Mouse (Mus musculus) lung, postnatal 0 days (tissue): Measurements from ENCODE around the gene Tmem238. TPM values are rescaled to one million over a fixed set of nuclear protein-coding genes. Genes with fewer than 3 reads are reported as not detected.
A peak's percentile ranks its signal among the peaks of the same experiment; 100 is the strongest.
"Not testable (repeated sequence)": the region's sequence is repeated elsewhere in the genome, so short reads cannot be mapped to it uniquely, and the experiment has no call there.

Source experiments
- ATAC-seq: fragments of 200-750 bp; cut with Nextera tagmentation; 2 replicates; pipeline ENCODE4 v1.8.0; 2017; ENCODE audit warnings: moderate library complexity
- DNase-seq: peaks from one replicate; pipeline ENCODE4 v3.0.0-alpha.2; 2016; ENCODE audit warnings: low spot score
- H3K27ac ChIP-seq: fragments of 300-500 bp; sonication (generic); 2 replicates; pipeline ENCODE4 v1.5.1; 2014; ENCODE audit warnings: antibody characterized with exemption, mild to moderate bottlenecking, low read length, mixed read lengths
- H3K27me3 ChIP-seq: fragments of 300-500 bp; sonication (generic); replicated peaks from 2 replicates; pipeline ENCODE4 v1.6.1; 2014; ENCODE audit warnings: low read length, mixed read lengths; ENCODE audit not compliant: insufficient read depth
- H3K36me3 ChIP-seq: fragments of 300-500 bp; sonication (generic); 2 replicates; pipeline ENCODE4 v1.6.1; 2014; ENCODE audit warnings: low read length, mixed read lengths; ENCODE audit not compliant: insufficient read depth
- H3K4me1 ChIP-seq: fragments of 300-500 bp; sonication (generic); 2 replicates; pipeline ENCODE4 v1.6.1; 2014; ENCODE audit warnings: antibody characterized with exemption, low read depth, low read length, mixed read lengths; ENCODE audit not compliant: insufficient read depth
- H3K4me2 ChIP-seq: fragments of 300-500 bp; sonication (generic); replicated peaks from 2 replicates; pipeline ENCODE4 v1.6.1; 2014; ENCODE audit warnings: low read depth, mild to moderate bottlenecking, low read length, moderate library complexity, mixed read lengths
- H3K4me3 ChIP-seq: fragments of 300-500 bp; sonication (generic); 2 replicates; pipeline ENCODE4 v1.5.1; 2014; ENCODE audit warnings: low read depth, low read length
- H3K9ac ChIP-seq: fragments of 300-500 bp; sonication (generic); replicated peaks from 2 replicates; pipeline ENCODE4 v1.6.1; 2014; ENCODE audit warnings: low read depth, mild to moderate bottlenecking
- H3K9me3 ChIP-seq: fragments of 300-500 bp; sonication (generic); 2 replicates; pipeline ENCODE4 v1.6.1; 2016; ENCODE audit warnings: low read length, mixed read lengths
- CTCF ChIP-seq: IDR thresholded peaks from 2 replicates; pipeline ENCODE4 v1.5.1; 2016; ENCODE audit warnings: antibody characterized with exemption, mild to moderate bottlenecking
- EP300 ChIP-seq: IDR thresholded peaks from 2 replicates; pipeline ENCODE4 v1.6.1; 2016; ENCODE audit warnings: antibody characterized with exemption, mild to moderate bottlenecking, control low read depth
- WGBS: fragments of 180-500 bp; shearing (Covaris S2); extraction: QIAGEN DNeasy Blood & Tissue Kit; methylation state at CpG from one replicate; pipeline ENCODE4 v1.1.7; 2014; 5-methylcytosine and 5-hydroxymethylcytosine counted together
- polyA plus RNA-seq: library from polyadenylated mRNA; unstranded; fragments of >200 nt; fragmentation: Nextera tagmentation; extraction: Ambion mirVana; gene quantifications from 2 replicates; pipeline ENCODE4 v1.2.1, GENCODE M21; 2015

Tmem238 gene
- polyA plus RNA-seq, 1 experiment from 2014 or later: 45.4 TPM

- TF ChIP-seq CTCF (no peak), EP300 (no peak)
- H3K4me2 ChIP-seq: peak overlapping the region; percentile 72
- no peaks in the 10 kb centered on the region for H3K27me3 ChIP-seq
- H3K27ac ChIP-seq: no peak overlapping the region
- 31% methylated on average over 4 of the region's 4 CpGs for WGBS
- no peak for DNase-seq
- H3K4me3 ChIP-seq: peak overlapping the region; percentile 73
- 0 out of 2 replicates have a peak, but pooled peaks cover 4% of the 10 kb centered on the region for H3K4me1 ChIP-seq
- ATAC-seq: no peak
- H3K9ac ChIP-seq: peak overlapping the region; percentile 83
- peaks cover 5% of the 10 kb centered on the region; the same call in 1 of the 2 replicates for H3K36me3 ChIP-seq
- no peaks in the 10 kb centered on the region for H3K9me3 ChIP-seq
These were observed 4.2 kb upstream of the Tmem238 start for GRCm38 (mm10) chr7:4793674-4794073.

- peak; percentile 2 for ATAC-seq
- H3K4me3 ChIP-seq: peak overlapping the region; percentile 73
- H3K27ac ChIP-seq: peak overlapping the region; percentile 89
- not testable (repeated sequence) for H3K36me3 ChIP-seq, H3K27me3 ChIP-seq, H3K4me1 ChIP-seq, H3K9me3 ChIP-seq, DNase-seq
- WGBS: under 1% methylated on average over 31 of the region's 31 CpGs
- peak overlapping the region; percentile 83 for H3K9ac ChIP-seq
- peak overlapping the region; percentile 72 for H3K4me2 ChIP-seq
These were observed 3.8 kb upstream of the Tmem238 start for GRCm38 (mm10) chr7:4793248-4793647.

DNA sequence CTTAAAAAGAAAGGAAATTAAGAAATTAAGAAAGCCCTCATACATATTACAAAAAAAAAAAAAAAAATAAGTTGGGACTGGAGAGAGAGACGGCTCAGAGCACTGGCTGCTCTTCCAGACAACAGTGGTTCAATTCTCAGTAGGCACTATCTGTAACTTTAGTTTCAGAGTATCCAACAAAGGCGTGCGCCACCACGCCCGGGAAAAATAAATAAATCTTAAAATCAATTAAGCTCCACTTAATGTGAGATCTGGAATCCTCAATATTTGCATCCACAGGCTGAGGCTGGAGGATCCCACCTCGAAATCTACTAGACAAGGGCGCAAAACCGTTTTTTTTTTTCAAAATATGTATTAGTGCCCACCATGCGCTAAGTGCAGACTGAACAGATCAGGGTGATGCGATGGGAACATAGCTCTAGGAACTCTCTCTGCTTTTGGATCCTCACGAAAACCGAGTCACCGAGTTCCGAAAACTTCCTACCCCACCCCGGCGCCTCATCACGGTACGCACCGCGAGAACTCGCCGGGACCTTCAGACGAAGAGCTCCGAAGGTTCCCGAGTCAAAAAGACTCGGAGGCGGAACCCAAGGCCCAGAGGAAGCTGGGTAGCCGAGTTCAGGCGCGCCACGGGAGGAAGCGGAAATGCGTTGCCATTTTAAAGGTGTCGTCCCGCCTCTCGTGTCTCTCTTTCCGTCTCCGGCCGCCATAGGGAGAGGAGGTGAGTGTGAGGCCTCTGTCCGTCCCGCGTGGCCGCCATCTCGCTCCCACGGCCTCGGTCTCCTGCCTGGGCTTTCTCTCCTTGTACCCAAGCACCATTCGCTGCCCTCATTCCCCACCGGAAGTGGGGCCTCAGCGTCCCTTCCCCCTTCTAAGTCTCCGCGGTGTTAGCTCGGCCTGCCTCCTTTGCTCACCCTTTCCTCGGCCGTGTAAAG is 3.1 kb upstream of the Tmem238 start, which contains the start of gene Rpl28:
TSS of gene Rpl28 (plus strand) at position 597 of the 935 bp plus-strand sequence.
- Histone ChIP-seq H3K4me1 (0 out of 2 replicates have a peak, but pooled peaks cover 7% of the 10 kb centered on the region), H3K4me2 (peak within 1 kb of the TSS; percentile 72)
- DNase-seq: peak; percentile 100

GRCm38 (mm10) chr7:4788499-4789435 is 689 bp downstream of the Tmem238 start:
- Histone ChIP-seq H3K9ac (peak overlapping the region; percentile 64), H3K4me3 (peak overlapping the region; percentile 58), H3K36me3 (no peaks in the 10 kb centered on the region), H3K27ac (peak overlapping the region; percentile 84), H3K27me3 (no peaks in the 10 kb centered on the region), H3K9me3 (no peaks in the 10 kb centered on the region), H3K4me2 (peak overlapping the region; percentile 94), H3K4me1 (0 out of 2 replicates have a peak, but pooled peaks cover 7% of the 10 kb centered on the region)
- peak; percentile 75 for DNase-seq
- ATAC-seq: peak; percentile 39
- TF ChIP-seq EP300 (no peak), CTCF (peak; percentile 54)
- WGBS: 3% methylated on average over 46 of the region's 64 CpGs

More for the DNA sequence above, 3.1 kb upstream of the Tmem238 start, which contains the start of gene Rpl28:
- Histone ChIP-seq H3K27ac (peak within 1 kb of the TSS; percentile 91), H3K27me3 (no peaks in the 10 kb centered on the region), H3K9ac (peak within 1 kb of the TSS; percentile 83), H3K36me3 (peaks cover 4% of the 10 kb centered on the region; the same call in 1 of the 2 replicates), H3K4me3 (peak within 1 kb of the TSS; percentile 73), H3K9me3 (no peaks in the 10 kb centered on the region)
- under 1% methylated on average over 47 of the region's 54 CpGs for WGBS
- TF ChIP-seq EP300: peak; percentile 43; the same call in 1 of the 2 replicates
- TF ChIP-seq CTCF: no peak
- ATAC-seq: peak; percentile 92

GRCm38 (mm10) chr7:4783667-4784268 is 5.7 kb downstream of the Tmem238 start:
- H3K4me2 ChIP-seq: no peak overlapping the region
- H3K27me3 ChIP-seq: no peaks in the 10 kb centered on the region
- H3K4me1 ChIP-seq: 0 out of 2 replicates have a peak, but pooled peaks cover 7% of the 10 kb centered on the region
- H3K27ac ChIP-seq: no peak overlapping the region
- no peaks in the 10 kb centered on the region for H3K36me3 ChIP-seq
- H3K9me3 ChIP-seq: no peaks in the 10 kb centered on the region
- 76% methylated on average over 14 of the region's 14 CpGs for WGBS
- H3K9ac ChIP-seq: no peak overlapping the region
- TF ChIP-seq EP300 (no peak), CTCF (no peak)
- no peak overlapping the region for H3K4me3 ChIP-seq
- DNase-seq (no peak), ATAC-seq (no peak)
